Mouse (Mus musculus) Muller cell, postnatal 12 days (primary cell): ENCODE data around the gene Olfr221.
"Not testable (repeated sequence)": the region's sequence is repeated elsewhere in the genome, so short reads cannot be mapped to it uniquely, and the experiment has no call there.

Experiments
- DNase-seq: peaks from one replicate; pipeline ENCODE4 v3.0.0-alpha.2; 2015; ENCODE audit errors: inconsistent ontology term

Olfr221 gene

DNA sequence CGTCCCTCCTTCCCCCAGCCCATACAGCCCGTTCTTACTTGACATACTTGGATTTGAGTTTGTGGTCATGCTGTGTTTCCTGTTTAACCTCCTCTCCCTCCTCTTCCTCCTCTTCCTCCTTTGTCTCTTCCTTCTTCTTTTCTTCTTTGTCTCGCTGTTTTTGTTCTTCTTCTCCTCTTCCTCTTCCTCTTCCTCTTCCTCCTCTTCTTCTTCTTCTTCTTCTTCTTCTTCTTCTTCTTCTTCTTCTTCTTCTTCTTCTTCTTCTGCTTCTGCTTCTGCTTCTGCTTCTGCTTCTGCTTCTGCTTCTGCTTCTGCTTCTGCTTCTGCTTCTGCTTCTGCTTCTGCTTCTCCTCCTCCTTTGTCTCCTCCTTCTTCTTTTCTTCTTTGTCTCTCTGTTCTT is at the start of gene Olfr221:
Gene Olfr221 (minus strand): TSS at position 101 of the 400 bp plus-strand sequence.
- not testable (repeated sequence) for DNase-seq

GRCm38 (mm10) chr14:52083083-52083482 is 40.8 kb upstream of the Olfr221 start:
- DNase-seq, result no peak

- no peak for DNase-seq
Measured at GRCm38 (mm10) chr14:52071599-52072137, 29.4 kb upstream of the Olfr221 start.

GRCm38 (mm10) chr14:52066135-52066534 is 23.9 kb upstream of the Olfr221 start:
- DNase-seq, result no peak

DNA sequence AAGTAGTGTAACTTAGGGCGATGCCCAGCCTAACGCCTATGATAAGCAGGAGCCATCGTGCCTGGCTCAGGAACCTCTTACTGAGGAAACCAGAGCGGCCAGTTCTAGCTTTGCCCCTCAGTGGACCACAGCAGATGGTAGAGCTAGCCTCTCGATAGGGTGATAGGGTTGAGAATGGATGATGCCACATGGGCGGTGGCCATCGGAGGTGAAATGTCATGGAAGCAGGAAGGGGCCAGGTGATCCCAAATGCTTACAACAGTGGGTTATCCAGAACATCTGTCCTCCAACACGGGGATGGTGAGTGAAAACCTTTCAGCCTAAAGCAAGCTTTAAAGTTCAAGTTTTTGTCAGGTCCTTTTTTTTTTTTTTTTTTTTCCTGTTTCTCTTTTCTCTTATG is 19.5 kb upstream of the Olfr221 start:
- no peak for DNase-seq

DNA sequence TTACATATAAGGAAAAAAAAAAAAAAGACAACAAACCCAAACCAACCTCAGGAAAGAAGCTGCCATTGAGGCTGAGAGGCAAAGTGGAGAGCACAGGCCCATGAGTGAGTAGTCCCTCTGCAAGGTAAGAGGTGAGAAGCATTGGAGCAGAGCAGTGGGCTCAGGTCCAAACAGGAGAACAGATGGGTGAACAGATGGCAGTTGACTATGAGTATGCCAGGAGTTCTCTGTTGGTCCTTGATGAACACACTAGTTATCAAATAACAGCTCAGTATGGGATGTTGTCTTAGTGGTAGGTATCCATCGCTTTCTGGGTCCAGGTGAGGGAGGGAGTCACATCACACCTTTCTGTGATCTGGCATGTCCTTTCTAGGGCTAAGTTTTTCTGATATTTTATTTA is 18.5 kb upstream of the Olfr221 start:
- no peak for DNase-seq

GRCm38 (mm10) chr14:52059982-52060381 is 17.7 kb upstream of the Olfr221 start:
- DNase-seq, result no peak

DNA sequence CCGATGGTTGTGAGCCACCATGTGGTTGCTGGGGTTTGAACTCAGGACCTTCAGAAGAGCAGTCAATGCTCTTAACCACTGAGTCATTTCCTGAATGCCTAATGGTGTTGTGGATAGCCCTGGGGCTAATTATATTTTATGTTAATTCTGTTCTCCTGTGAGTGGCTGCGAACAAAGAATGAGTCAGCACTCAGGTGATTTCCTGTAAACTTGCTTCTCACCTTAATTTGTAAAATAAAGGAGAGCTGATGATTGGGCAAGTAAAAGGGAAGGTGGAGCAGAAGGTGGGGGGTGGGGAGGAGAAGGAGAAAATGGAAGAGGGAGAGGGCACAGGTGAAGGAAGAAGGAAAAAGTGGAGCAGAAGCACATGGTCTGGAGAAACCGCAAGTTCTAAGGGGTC is 10.5 kb upstream of the Olfr221 start:
- DNase-seq, result not testable (repeated sequence)

DNA sequence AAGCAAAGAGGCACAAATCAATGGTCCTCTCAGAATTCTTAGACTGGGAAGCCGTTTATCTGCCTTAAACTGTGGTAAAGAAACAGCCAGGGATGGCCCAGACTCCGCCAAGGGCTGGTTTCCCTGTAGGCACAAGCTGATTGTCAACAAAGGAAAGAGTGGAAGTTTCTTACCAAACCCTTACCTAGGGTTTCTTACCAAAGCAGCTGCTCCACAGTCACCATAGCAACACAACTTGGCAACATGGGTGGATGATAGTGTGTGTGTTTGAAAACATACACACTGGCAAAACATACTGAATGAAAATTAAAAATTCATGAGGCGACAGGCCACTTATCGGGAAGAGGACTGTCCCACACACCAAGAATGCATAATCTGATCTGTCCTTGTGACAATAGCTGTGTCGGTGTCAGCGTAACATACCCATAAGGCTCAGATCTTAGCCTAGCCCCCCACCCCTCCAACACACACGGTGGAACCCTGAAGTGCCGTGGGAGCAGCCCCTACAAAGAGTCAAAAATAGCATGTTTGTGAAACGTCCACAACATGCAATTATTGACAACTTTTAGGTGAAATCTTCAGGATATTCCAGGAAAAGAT is 3.8 kb upstream of the Olfr221 start:
- DNase-seq, result no peak

GRCm38 (mm10) chr14:52044901-52045678 is 2.8 kb upstream of the Olfr221 start:
- DNase-seq, result no peak

- no peak for DNase-seq
Measured at GRCm38 (mm10) chr14:52043446-52043845, 1.2 kb upstream of the Olfr221 start.

GRCm38 (mm10) chr14:52039332-52039731 is 2.9 kb downstream of the Olfr221 start:
- DNase-seq, result no peak

DNA sequence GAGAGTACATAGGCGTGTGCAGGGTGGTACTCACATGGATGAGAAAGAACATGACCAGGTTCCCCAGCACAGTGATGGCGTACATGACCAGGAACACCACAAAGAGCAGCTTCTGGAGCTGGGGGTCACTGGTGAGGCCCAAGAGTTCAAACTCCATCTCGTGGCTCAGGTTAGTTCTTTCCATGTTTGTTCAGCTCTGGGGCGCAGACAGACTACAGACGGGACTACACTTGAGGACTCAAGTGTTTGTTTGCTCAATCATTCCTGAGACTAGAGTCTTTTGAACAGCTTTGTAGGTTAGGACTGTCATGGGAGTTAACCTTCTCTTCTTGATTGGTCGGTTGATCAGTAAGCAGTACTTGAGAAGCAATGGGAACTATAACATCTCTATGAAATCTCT is 6.3 kb downstream of the Olfr221 start:
- no peak for DNase-seq

GRCm38 (mm10) chr14:52026342-52026741 is 15.9 kb downstream of the Olfr221 start:
- DNase-seq, result no peak

GRCm38 (mm10) chr14:52024133-52024532 is 18.1 kb downstream of the Olfr221 start:
- no peak for DNase-seq

GRCm38 (mm10) chr14:52022709-52023459 is 19.4 kb downstream of the Olfr221 start:
- DNase-seq, result peak; percentile 98

DNA sequence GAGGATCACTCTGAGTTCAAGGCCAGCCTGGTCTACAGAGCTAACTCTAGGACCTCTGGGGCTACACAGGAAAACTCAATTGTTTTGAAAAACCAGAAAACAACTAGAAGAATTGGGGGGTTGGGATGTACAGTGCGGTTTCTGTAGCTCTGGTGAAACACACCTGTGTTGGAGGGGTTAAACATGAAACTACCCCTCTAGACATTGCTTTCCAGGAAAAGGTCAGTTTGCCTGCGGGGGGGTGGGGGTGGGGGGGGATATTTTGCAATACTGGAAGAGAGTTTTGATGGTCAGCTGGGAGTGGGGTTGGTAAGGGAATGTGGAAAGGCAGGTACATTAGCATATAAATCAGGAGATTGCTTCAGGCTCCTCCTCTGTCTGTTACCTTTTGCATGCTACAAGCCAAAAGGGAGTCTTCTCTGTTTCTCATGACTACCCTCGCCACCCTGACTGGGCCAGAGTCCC is 20.0 kb downstream of the Olfr221 start:
- DNase-seq, result no peak

DNA sequence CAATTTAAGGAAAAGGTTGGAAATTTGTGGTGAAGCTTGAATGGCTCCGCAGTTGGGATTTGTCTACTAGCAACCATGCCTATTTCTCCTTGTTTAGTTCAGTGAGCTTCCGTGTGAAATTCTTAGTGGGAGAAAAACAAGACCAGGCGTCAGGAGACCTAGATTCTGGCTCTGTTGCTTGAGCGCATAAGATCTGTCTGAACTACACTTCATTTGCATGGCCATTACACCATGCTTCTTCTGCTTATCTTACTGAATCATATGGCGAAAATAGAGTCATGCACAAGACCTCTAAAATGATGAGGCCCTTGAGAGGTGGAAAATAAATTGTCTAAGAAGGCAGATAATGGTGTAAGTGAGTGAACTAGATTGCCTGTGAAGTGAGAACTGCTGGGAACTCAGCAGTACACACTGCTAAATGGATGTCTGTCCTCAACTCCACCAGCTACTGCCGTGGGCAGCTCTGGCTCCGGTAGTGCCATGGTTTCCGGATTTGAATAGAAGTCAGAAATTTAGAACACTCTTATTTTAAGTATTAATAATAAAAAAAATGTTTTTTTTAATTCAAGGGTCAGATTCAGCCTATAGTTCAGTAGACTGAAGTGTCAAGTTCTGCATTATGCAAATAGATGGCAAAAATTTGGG is 20.6 kb downstream of the Olfr221 start:
- DNase-seq, result no peak

DNA sequence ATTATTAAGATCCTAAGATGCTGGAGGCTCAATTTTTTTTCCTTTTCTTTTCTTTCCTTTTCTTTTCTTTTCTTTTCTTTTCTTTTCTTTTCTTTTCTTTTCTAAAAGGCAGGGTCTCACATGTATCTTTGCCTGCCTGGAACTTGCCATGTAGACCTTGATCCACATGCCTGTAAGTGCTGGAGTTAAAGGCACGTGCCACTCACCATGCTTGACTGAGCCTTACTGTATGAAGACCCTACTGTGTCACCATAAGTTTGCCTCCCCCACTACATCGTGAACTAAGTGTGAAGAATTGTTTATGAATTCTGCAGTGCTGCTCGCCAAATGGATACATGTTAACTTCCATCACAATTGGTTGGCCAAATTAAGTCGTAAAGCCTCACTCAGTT is 21.1 kb downstream of the Olfr221 start:
- DNase-seq, result no peak

DNA sequence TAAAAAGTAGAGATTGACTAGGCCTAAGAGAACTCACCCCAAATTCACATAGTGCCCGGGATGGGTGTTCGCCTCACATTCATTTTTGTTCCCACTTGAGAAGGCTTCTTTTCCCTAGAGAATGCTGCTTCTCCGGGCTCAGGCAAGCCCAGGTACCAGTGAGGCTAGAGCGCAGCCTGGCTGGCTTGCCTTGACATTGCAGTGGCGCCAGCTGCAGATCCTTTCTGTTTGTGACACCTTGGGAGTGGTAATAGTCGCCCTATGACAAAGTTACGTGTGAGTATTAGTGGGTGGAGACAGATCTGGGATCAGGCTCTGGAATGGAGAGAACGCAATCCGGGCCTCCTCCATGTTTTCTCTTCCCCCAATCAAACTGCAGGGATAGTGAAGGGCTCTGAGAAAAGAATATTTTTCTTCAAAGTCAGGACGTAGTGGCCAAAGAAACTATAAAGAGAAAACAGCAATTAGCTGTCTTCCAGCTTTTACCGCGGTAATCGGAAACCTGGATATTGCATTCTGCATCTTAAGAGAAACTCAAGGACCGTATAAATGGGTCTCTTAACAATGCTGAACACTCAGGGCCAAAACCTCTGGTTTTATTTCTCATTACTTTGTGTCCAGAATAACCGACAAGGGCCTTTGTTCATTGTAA is 21.6 kb downstream of the Olfr221 start, which contains the start of gene Zfp219:
Gene Zfp219 (minus strand): TSS at position 248 of the 652 bp plus-strand sequence.
- peak; percentile 80 for DNase-seq
